In genomic region chr11:90291156-90291555, GRCm38 (mm10) we compare ENCODE assay signal across 22 mouse cellular contexts.
"Had no signal": no experiment of that assay in that cellular context is flagged by ENCODE, and none has a peak within 500 bp of the region (broad histone marks: within the 10 kb centered on the region; RNA-seq: fewer than 3 reads in every experiment).

No protein-coding gene starts in this region.

- H3K4me2 ChIP-seq: kidney, embryonic 15.5 days; liver, embryonic 12.5 days; liver, embryonic 15.5 days; lung, embryonic 15.5 days; midbrain, embryonic 13.5 days; neural tube, embryonic 13.5 days; stomach, embryonic 15.5 days had no signal

- DNase-seq: kidney, adult 8-10 months; kidney, postnatal 10 days; kidney, postnatal 36 days; layer of hippocampus, postnatal 36 days; liver; lung, adult 18-20 months; lung, postnatal 10 days; lung, postnatal 4 days; retina, postnatal 1 day; right cerebral cortex, postnatal 25 days; spleen, adult 18-20 months; thymus, postnatal 25 days had no signal

- H3K4me1 ChIP-seq: kidney, embryonic 15.5 days; liver, embryonic 12.5 days; liver, embryonic 15.5 days; lung, embryonic 15.5 days; neural tube, embryonic 13.5 days; stomach, embryonic 15.5 days had no signal

- H3K36me3 ChIP-seq: kidney, embryonic 15.5 days; liver, embryonic 12.5 days; liver, embryonic 15.5 days; lung, embryonic 15.5 days; midbrain, embryonic 13.5 days; neural tube, embryonic 13.5 days; stomach, embryonic 15.5 days had no signal

- H3K27ac ChIP-seq: kidney, embryonic 15.5 days; left cerebral cortex, adult 2 months; liver, embryonic 12.5 days; liver, embryonic 15.5 days; lung, embryonic 15.5 days; midbrain, embryonic 13.5 days; neural tube, embryonic 13.5 days; stomach, embryonic 15.5 days had no signal

- H3K4me3 ChIP-seq: kidney, embryonic 15.5 days; left cerebral cortex, adult 2 months; liver, embryonic 12.5 days; liver, embryonic 15.5 days; lung, embryonic 15.5 days; midbrain, embryonic 13.5 days; myocyte; neural tube, embryonic 13.5 days; stomach, embryonic 15.5 days had no signal

- H3K9ac ChIP-seq: kidney, embryonic 15.5 days; liver, embryonic 12.5 days; liver, embryonic 15.5 days; lung, embryonic 15.5 days; midbrain, embryonic 13.5 days; neural tube, embryonic 13.5 days; stomach, embryonic 15.5 days had no signal

- H3K9me3 ChIP-seq: kidney, embryonic 15.5 days; liver, embryonic 12.5 days; liver, embryonic 15.5 days; lung, embryonic 15.5 days; midbrain, embryonic 13.5 days; neural tube, embryonic 13.5 days; stomach, embryonic 15.5 days had no signal

- ATAC-seq: intestine, postnatal 0 days; liver, embryonic 12.5 days; midbrain, embryonic 13.5 days had no signal

- H3K27me3 ChIP-seq: kidney, embryonic 15.5 days; liver, embryonic 12.5 days; liver, embryonic 15.5 days; lung, embryonic 15.5 days; midbrain, embryonic 13.5 days; neural tube, embryonic 13.5 days; stomach, embryonic 15.5 days had no signal
